Mouse (Mus musculus): ENCODE results near the gene Dnajc2. TPM values are rescaled to one million over a fixed set of nuclear protein-coding genes. Genes with fewer than 3 reads are reported as not detected.

Gene Dnajc2
- polyA plus RNA-seq, 1 experiment, result 10.3 TPM

DNA sequence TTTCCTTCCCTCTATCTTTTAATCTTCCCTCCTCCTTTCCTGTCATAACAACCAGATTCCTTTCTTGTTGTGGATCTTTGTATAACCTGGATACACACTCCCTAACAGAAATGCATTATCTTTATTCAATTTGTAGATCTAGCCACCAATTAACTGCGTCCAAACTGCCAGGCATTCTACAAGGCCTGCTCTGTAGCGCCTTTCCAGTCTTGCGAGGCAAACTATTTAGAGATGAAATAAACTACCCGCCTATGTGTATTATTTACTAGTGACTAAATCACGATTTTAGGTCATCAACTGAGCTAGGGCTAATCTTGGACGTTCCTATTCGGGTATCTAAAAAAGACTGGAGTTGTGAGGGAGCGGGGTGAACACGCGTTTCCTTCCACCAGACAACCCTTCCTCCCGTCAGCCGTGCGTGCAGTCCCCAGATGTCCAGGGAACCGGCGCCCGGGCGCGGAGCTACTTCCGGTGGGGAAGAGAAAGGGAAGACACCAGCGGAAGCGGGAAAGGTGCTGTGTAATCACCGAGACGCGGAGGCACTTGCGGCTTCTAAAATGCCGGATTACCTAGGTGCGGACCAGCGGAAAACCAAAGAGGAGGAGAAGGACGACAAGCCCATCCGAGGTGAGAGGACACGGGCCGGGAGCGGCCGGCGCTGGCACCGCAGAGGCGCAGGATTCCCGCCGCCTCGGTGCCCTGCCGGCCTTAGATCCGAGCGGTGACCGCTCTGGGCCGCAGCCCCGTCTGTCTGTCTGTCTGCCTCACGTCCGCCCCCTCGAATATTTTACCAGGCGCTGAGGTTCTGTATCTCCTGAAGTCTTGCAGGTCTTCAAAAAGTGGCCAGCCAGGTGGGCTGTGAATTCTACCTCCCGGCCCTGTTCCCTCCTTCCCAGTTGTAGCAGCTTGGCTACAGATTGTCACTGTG lies 1.5 kb upstream of the Dnajc2 start:
- Histone ChIP-seq H3K4me3 (ENCODE audit: extremely low read depth, insufficient read depth, insufficient read length) (peak overlapping the region; percentile 88), H3K36me3 (ENCODE audit: control insufficient read depth, insufficient read depth, low read length) (peaks cover 9% of the 10 kb centered on the region), H3K4me1 (ENCODE audit: control insufficient read depth, insufficient read depth, insufficient read length) (peaks cover 2% of the 10 kb centered on the region; the same call in 1 of the 2 replicates), H3K27ac (ENCODE audit: insufficient read depth, low read length) (peak overlapping the region; percentile 75), H3K27me3 (ENCODE audit: control insufficient read depth, insufficient read depth, low read length) (no peaks in the 10 kb centered on the region)
- peak; percentile 83 for DNase-seq (ENCODE audit: low read depth in 1 of 2, low spot score in 2 of 2)
- under 1% methylated on average over 51 of the region's 51 CpGs for WGBS
- TF ChIP-seq POLR2A (IDR thresholded peaks at IDR 0.05; ENCODE audit: low read depth, low read length) (peak; percentile 31; the same call in 1 of the 2 replicates), CTCF (IDR thresholded peaks at IDR 0.05; ENCODE audit: extremely low read depth, insufficient read depth, insufficient read length, insufficient replicate concordance) (no peak)

DNA sequence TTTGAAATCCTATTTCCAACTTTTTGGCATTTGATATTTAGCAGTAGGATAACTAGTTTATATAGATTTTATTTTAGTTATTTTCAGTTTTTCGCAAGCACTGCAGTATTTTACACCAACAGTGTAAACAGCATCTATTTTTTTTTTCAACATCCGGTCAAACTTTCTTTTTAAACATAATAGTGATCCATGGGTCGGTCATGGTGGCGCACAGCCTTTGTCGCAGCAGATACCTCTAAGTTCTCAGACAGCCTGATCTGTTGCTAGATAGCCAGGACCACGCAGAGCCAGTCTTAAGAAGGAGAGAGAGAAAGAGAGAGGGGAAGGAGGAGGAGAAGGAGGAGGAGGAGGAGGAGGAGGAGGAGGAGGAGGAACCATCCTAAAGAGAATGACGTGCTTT lies 725 bp upstream of the Dnajc2 start:
- DNase-seq (ENCODE audit: low read depth in 1 of 2, low spot score in 2 of 2), result no peak
- H3K27me3 ChIP-seq (ENCODE audit: control insufficient read depth, insufficient read depth, low read length), result no peaks in the 10 kb centered on the region
- TF ChIP-seq CTCF (IDR thresholded peaks at IDR 0.05; ENCODE audit: extremely low read depth, insufficient read depth, insufficient read length, insufficient replicate concordance), result no peak
- no peak for TF ChIP-seq POLR2A (IDR thresholded peaks at IDR 0.05; ENCODE audit: low read depth, low read length)
- peaks cover 16% of the 10 kb centered on the region for H3K36me3 ChIP-seq (ENCODE audit: control insufficient read depth, insufficient read depth, low read length)
- H3K27ac ChIP-seq (ENCODE audit: insufficient read depth, low read length), result no peak overlapping the region
- H3K4me3 ChIP-seq (ENCODE audit: extremely low read depth, insufficient read depth, insufficient read length), result no peak overlapping the region
- peaks cover 2% of the 10 kb centered on the region; the same call in 1 of the 2 replicates for H3K4me1 ChIP-seq (ENCODE audit: control insufficient read depth, insufficient read depth, insufficient read length)
- WGBS, result 82% methylated on average over 7 of the region's 7 CpGs

DNA sequence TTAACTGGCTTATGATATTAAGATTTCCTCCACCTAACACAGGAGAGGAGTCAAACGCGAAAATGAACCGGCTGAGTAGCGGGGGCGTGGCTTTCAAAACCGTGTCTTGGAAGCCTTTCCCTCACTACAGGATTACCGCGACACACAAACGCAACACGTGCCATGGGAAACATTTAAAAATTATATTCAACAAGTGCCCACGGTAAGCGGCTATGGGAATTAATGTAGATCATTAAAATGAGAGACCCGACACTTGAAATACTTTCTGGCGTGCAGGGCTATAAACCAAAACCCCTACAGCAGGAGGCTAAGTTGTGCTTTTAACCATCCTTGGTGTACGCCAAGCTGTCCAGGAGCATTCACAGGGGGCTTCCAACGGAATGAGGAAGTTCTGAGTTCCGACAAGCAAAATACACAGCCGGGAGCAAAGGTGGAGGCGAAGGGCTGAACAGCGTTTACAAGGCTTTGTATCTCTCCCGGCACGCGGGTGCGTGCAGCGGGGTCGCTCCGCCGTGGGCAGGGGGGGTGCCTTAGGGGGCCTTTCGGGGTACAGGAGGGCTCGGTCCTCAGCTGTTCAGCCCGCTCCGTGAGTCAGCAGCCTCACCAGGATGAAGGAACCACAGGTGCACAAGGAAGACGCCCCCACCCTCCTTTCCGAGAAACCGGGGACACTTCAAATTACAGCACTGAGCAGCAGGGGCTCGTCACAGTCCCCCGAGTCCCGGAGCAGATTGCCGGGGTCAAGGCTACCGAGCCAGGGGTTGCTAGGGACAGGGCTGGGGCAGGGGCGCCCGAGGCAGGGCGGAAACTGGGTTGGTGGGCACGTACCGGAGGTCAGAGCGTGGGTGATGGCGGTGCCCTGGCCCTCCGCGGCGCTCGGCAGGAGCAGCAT lies 644 bp downstream of the Dnajc2 start:
- DNase-seq (ENCODE audit: low read depth in 1 of 2, low spot score in 2 of 2), result no peak
- under 1% methylated on average over 51 of the region's 51 CpGs for WGBS
- TF ChIP-seq CTCF (IDR thresholded peaks at IDR 0.05; ENCODE audit: extremely low read depth, insufficient read depth, insufficient read length, insufficient replicate concordance), result no peak
- no peak for TF ChIP-seq POLR2A (IDR thresholded peaks at IDR 0.05; ENCODE audit: low read depth, low read length)
- Histone ChIP-seq H3K27ac (ENCODE audit: insufficient read depth, low read length) (peak overlapping the region; percentile 77), H3K4me1 (ENCODE audit: control insufficient read depth, insufficient read depth, insufficient read length) (peaks cover 2% of the 10 kb centered on the region; the same call in 1 of the 2 replicates), H3K27me3 (ENCODE audit: control insufficient read depth, insufficient read depth, low read length) (no peaks in the 10 kb centered on the region), H3K4me3 (ENCODE audit: extremely low read depth, insufficient read depth, insufficient read length) (peak overlapping the region; percentile 98), H3K36me3 (ENCODE audit: control insufficient read depth, insufficient read depth, low read length) (peaks cover 18% of the 10 kb centered on the region)

DNA sequence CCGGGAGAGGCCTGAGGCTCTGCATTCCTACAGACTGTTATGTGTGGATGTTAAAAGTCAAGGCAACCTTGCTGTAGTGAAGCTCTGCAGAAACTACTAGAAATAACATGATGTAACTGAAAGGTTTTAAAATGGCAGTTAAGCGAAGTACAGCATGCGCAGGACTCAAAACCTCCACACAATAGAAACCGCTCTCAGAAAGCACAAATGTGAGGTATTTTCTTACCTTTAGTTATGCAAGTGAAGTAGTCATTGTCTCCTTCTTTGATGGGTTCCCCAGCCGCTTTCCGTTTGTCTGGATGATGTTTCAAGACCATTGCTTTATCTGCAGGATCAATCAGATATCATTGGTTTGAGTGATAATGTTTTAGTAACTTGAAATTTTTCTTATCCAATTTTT lies 8.6 kb downstream of the Dnajc2 start:
- no peak overlapping the region for H3K27ac ChIP-seq (ENCODE audit: insufficient read depth, low read length)
- H3K36me3 ChIP-seq (ENCODE audit: control insufficient read depth, insufficient read depth, low read length), result peaks cover 36% of the 10 kb centered on the region
- 95% methylated on average over 6 of the region's 6 CpGs for WGBS
- H3K27me3 ChIP-seq (ENCODE audit: control insufficient read depth, insufficient read depth, low read length), result no peaks in the 10 kb centered on the region
- no peak for DNase-seq (ENCODE audit: low read depth in 1 of 2, low spot score in 2 of 2)
- no peak overlapping the region for H3K4me3 ChIP-seq (ENCODE audit: extremely low read depth, insufficient read depth, insufficient read length)
- H3K4me1 ChIP-seq (ENCODE audit: control insufficient read depth, insufficient read depth, insufficient read length), result no peaks in the 10 kb centered on the region
- TF ChIP-seq CTCF (IDR thresholded peaks at IDR 0.05; ENCODE audit: extremely low read depth, insufficient read depth, insufficient read length, insufficient replicate concordance), result no peak
- no peak for TF ChIP-seq POLR2A (IDR thresholded peaks at IDR 0.05; ENCODE audit: low read depth, low read length)

DNA sequence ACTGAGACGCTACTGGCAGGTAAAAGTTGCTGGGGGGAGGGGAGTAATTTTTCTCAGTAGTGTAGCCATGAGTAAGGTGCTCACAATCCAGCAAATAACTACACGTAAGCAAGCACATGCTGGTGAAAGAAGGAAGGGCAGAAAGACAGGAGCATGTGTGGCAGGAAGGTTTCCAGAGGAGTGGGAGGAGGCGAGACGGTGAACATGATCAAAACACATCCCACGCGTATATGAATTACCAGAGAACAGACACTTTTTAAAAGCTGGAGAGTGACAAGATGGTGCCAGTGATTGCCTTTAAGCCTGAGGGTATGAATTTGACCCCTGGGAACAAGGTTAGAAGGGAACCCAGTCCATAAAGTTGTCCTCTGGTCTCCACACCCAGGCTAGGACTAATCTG lies 15.2 kb downstream of the Dnajc2 start:
- TF ChIP-seq CTCF (IDR thresholded peaks at IDR 0.05; ENCODE audit: extremely low read depth, insufficient read depth, insufficient read length, insufficient replicate concordance) (no peak), POLR2A (IDR thresholded peaks at IDR 0.05; ENCODE audit: low read depth, low read length) (no peak)
- Histone ChIP-seq H3K27ac (ENCODE audit: insufficient read depth, low read length) (no peak overlapping the region), H3K36me3 (ENCODE audit: control insufficient read depth, insufficient read depth, low read length) (peaks cover 40% of the 10 kb centered on the region), H3K4me3 (ENCODE audit: extremely low read depth, insufficient read depth, insufficient read length) (no peak overlapping the region), H3K27me3 (ENCODE audit: control insufficient read depth, insufficient read depth, low read length) (no peaks in the 10 kb centered on the region), H3K4me1 (ENCODE audit: control insufficient read depth, insufficient read depth, insufficient read length) (no peaks in the 10 kb centered on the region)
- DNase-seq (ENCODE audit: low read depth in 1 of 2, low spot score in 2 of 2), result no peak
- 95% methylated on average over 6 of the region's 6 CpGs for whole genome bisulfite sequencing

DNA sequence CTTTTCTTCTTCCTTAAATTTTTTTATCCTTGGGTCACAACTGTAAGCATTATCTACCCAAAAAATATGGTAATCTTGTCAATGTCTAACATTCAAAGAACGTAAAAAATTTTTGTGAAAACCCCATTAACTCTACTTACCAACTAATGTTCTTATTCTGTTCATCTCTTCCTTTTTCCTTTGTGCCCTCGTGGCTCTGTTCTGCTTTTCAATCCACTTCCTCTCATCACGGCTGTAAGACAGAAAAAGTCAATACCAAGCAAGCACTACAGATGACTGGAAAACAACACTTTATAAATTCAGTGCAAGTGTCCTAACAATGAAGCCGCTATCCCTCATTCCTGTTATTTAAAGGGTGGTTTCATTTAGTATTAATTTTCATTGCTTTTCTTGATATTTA lies 16.5 kb downstream of the Dnajc2 start:
- TF ChIP-seq POLR2A (IDR thresholded peaks at IDR 0.05; ENCODE audit: low read depth, low read length), result no peak
- TF ChIP-seq CTCF (IDR thresholded peaks at IDR 0.05; ENCODE audit: extremely low read depth, insufficient read depth, insufficient read length, insufficient replicate concordance), result no peak
- Histone ChIP-seq H3K27ac (ENCODE audit: insufficient read depth, low read length) (no peak overlapping the region), H3K4me1 (ENCODE audit: control insufficient read depth, insufficient read depth, insufficient read length) (no peaks in the 10 kb centered on the region), H3K36me3 (ENCODE audit: control insufficient read depth, insufficient read depth, low read length) (peaks cover 43% of the 10 kb centered on the region), H3K27me3 (ENCODE audit: control insufficient read depth, insufficient read depth, low read length) (no peaks in the 10 kb centered on the region), H3K4me3 (ENCODE audit: extremely low read depth, insufficient read depth, insufficient read length) (no peak overlapping the region)
- 57% methylated on average over 4 of the region's 4 CpGs for WGBS
- no peak for DNase-seq (ENCODE audit: low read depth in 1 of 2, low spot score in 2 of 2)

Measured in spleen, adult 2 months (tissue).